Mouse (Mus musculus) cortical plate, adult 2 months (tissue): ENCODE measurements at regions not wholly inside any gene's neighbourhood (a gene's known extent, or its start where the extent isn't known, plus 50 kb on each side); places are given as distances from the start of the nearest gene placed in this dataset.

Source experiments
- CTCF ChIP-seq: fragments of 200-500 bp; IDR thresholded peaks from 2 replicates; pipeline ENCODE4 v1.5.1; 2011; ENCODE audit warnings: mild to moderate bottlenecking, control low read depth, low read length; ENCODE audit not compliant: insufficient read depth; ENCODE audit errors: extremely low read depth
- POLR2A ChIP-seq: fragments of 200-500 bp; IDR thresholded peaks from 2 replicates; pipeline ENCODE4 v1.6.1; 2011; ENCODE audit warnings: mild to moderate bottlenecking, low read length, control low read depth; ENCODE audit not compliant: insufficient read depth; ENCODE audit errors: extremely low read depth

- TF ChIP-seq CTCF = no peak
- no peak for TF ChIP-seq POLR2A
Observed at GRCm38 (mm10) chr14:114948341-114949155, 143.5 kb upstream of the Gpc5 start.
